Mouse (Mus musculus) E14TG2a.4 (cell line): ENCODE results near the gene Tango6.

Source experiments
- H3K27me3 ChIP-seq: 2 replicates; pipeline ENCODE4 v1.6.1; 2014; ENCODE audit warnings: low read length, control low read depth; ENCODE audit not compliant: insufficient read depth
- H3K36me3 ChIP-seq: 2 replicates; pipeline ENCODE4 v1.6.1; 2014; ENCODE audit warnings: low read length, control low read depth; ENCODE audit not compliant: insufficient read depth
- H3K4me1 ChIP-seq: replicated peaks from 2 replicates; pipeline ENCODE4 v1.6.1; 2014; ENCODE audit warnings: low read depth, low read length, control low read depth
- H3K4me3 ChIP-seq: replicated peaks from 2 replicates; pipeline ENCODE4 v1.5.1; 2014; ENCODE audit warnings: mild to moderate bottlenecking, low read length
- H3K9me3 ChIP-seq: 2 replicates; pipeline ENCODE4 v1.6.1; 2014; ENCODE audit warnings: low read length, control low read depth
- CTCF ChIP-seq: conservative IDR thresholded peaks from 2 replicates; pipeline ENCODE4 v1.5.1; 2014; ENCODE audit warnings: low read length
- NANOG ChIP-seq: IDR thresholded peaks from 2 replicates; pipeline ENCODE4 v1.6.1; 2014; ENCODE audit warnings: borderline replicate concordance, low read length, mixed read lengths
- POU5F1 ChIP-seq: IDR thresholded peaks from 2 replicates; pipeline ENCODE4 v1.6.1; 2014; ENCODE audit warnings: low read length, borderline replicate concordance

Gene Tango6

GRCm38 (mm10) chr8:106674318-106674717 lies 8.6 kb upstream of the Tango6 start:
- Histone ChIP-seq H3K4me3 (peak overlapping the region; percentile 54), H3K36me3 (peaks cover 20% of the 10 kb centered on the region)
- TF ChIP-seq POU5F1: no peak
- TF ChIP-seq CTCF: no peak
- no peak for TF ChIP-seq NANOG

GRCm38 (mm10) chr8:106674894-106675293 lies 8.0 kb upstream of the Tango6 start:
- Histone ChIP-seq H3K36me3 (peaks cover 14% of the 10 kb centered on the region), H3K9me3 (no peaks in the 10 kb centered on the region), H3K4me3 (peak overlapping the region; percentile 54), H3K4me1 (peaks cover 11% of the 10 kb centered on the region), H3K27me3 (no peaks in the 10 kb centered on the region)
- peak; percentile 56 for TF ChIP-seq CTCF
- no peak for TF ChIP-seq POU5F1
- no peak; the same call in 1 of the 2 replicates for TF ChIP-seq NANOG

More at GRCm38 (mm10) chr8:106674318-106674717, 8.6 kb upstream of the Tango6 start:
- Histone ChIP-seq H3K9me3 (no peaks in the 10 kb centered on the region), H3K27me3 (no peaks in the 10 kb centered on the region), H3K4me1 (peaks cover 11% of the 10 kb centered on the region)

GRCm38 (mm10) chr8:106684387-106684786 lies 1.5 kb downstream of the Tango6 start:
- H3K27me3 ChIP-seq: no peaks in the 10 kb centered on the region

GRCm38 (mm10) chr8:106687479-106687878 lies 4.6 kb downstream of the Tango6 start:
- Histone ChIP-seq H3K9me3 (no peaks in the 10 kb centered on the region), H3K36me3 (peaks cover 38% of the 10 kb centered on the region)
- TF ChIP-seq NANOG (no peak), CTCF (peak; percentile 58)

More at GRCm38 (mm10) chr8:106684387-106684786, 1.5 kb downstream of the Tango6 start:
- TF ChIP-seq CTCF (peak; percentile 19; the same call in 1 of the 2 replicates), NANOG (no peak), POU5F1 (no peak)
- no peak overlapping the region for H3K4me3 ChIP-seq
- peaks cover 35% of the 10 kb centered on the region for H3K4me1 ChIP-seq
- H3K9me3 ChIP-seq: no peaks in the 10 kb centered on the region
- H3K36me3 ChIP-seq: peaks cover 15% of the 10 kb centered on the region

GRCm38 (mm10) chr8:106697748-106698248 lies 14.9 kb downstream of the Tango6 start:
- Histone ChIP-seq H3K9me3 (no peaks in the 10 kb centered on the region), H3K27me3 (no peaks in the 10 kb centered on the region), H3K4me3 (no peak overlapping the region), H3K4me1 (peaks cover 7% of the 10 kb centered on the region), H3K36me3 (peaks cover 98% of the 10 kb centered on the region)
- TF ChIP-seq NANOG (no peak), CTCF (no peak)

More at GRCm38 (mm10) chr8:106687479-106687878, 4.6 kb downstream of the Tango6 start:
- no peaks in the 10 kb centered on the region for H3K27me3 ChIP-seq
- H3K4me1 ChIP-seq: peaks cover 46% of the 10 kb centered on the region
- no peak overlapping the region for H3K4me3 ChIP-seq

- TF ChIP-seq NANOG: no peak
- TF ChIP-seq CTCF: peak; percentile 84
- no peak for TF ChIP-seq POU5F1
- H3K4me3 ChIP-seq: no peak overlapping the region
- peaks cover 10% of the 10 kb centered on the region; the same call in 1 of the 2 replicates for H3K4me1 ChIP-seq
- H3K27me3 ChIP-seq: no peaks in the 10 kb centered on the region
- no peaks in the 10 kb centered on the region for H3K9me3 ChIP-seq
- H3K36me3 ChIP-seq: peaks cover 95% of the 10 kb centered on the region
Observed at GRCm38 (mm10) chr8:106699588-106699987, 16.7 kb downstream of the Tango6 start.

- H3K27me3 ChIP-seq: no peaks in the 10 kb centered on the region
- H3K9me3 ChIP-seq: no peaks in the 10 kb centered on the region
- no peak for TF ChIP-seq POU5F1
- no peak for TF ChIP-seq CTCF
- TF ChIP-seq NANOG: no peak
- H3K36me3 ChIP-seq: peaks cover 97% of the 10 kb centered on the region
- no peak overlapping the region for H3K4me3 ChIP-seq
- peaks cover 14% of the 10 kb centered on the region; the same call in 1 of the 2 replicates for H3K4me1 ChIP-seq
Observed at GRCm38 (mm10) chr8:106700131-106700530, 17.3 kb downstream of the Tango6 start.

GRCm38 (mm10) chr8:106701360-106701759 lies 18.5 kb downstream of the Tango6 start:
- H3K4me1 ChIP-seq: peaks cover 11% of the 10 kb centered on the region; the same call in 1 of the 2 replicates
- no peaks in the 10 kb centered on the region for H3K27me3 ChIP-seq
- H3K9me3 ChIP-seq: no peaks in the 10 kb centered on the region
- TF ChIP-seq NANOG: no peak
- no peak for TF ChIP-seq POU5F1
- TF ChIP-seq CTCF: no peak
- peaks cover 96% of the 10 kb centered on the region for H3K36me3 ChIP-seq
- H3K4me3 ChIP-seq: no peak overlapping the region

- Histone ChIP-seq H3K4me3 (no peak overlapping the region), H3K4me1 (peaks cover 11% of the 10 kb centered on the region; the same call in 1 of the 2 replicates), H3K9me3 (no peaks in the 10 kb centered on the region), H3K36me3 (peaks cover 80% of the 10 kb centered on the region), H3K27me3 (no peaks in the 10 kb centered on the region)
- TF ChIP-seq NANOG: no peak
Observed at GRCm38 (mm10) chr8:106704199-106704900, 21.5 kb downstream of the Tango6 start.
